Mouse (Mus musculus): ENCODE data around the gene Cd80. TPM values are rescaled to one million over a fixed set of nuclear protein-coding genes. Genes with fewer than 3 reads are reported as not detected.
A peak's percentile ranks its signal among the peaks of the same experiment; 100 is the strongest.

The Cd80 gene
- total and polyA plus RNA-seq, 3 experiments = 39.5 to 57.8 (median 46.2) TPM

GRCm38 (mm10) chr16:38406293-38406692, 49.1 kb upstream of the Cd80 start:
- no peaks in the 10 kb centered on the region for H3K9me3 ChIP-seq (replicated peaks; ENCODE audit: low read length)
- peaks cover 0 to 2% of the 10 kb centered on the region in 2 experiments for H3K36me3 ChIP-seq (replicated peaks in 1 of 2; ENCODE audit: control insufficient read depth in 1 of 2, insufficient read depth in 1 of 2, low read length in 1 of 2)
- H3K27me3 ChIP-seq (replicated peaks) = no peaks in the 10 kb centered on the region
- H3K27ac ChIP-seq (ENCODE audit: insufficient read depth, low read depth) = peak overlapping the region; percentile 98
- no peak for TF ChIP-seq ZC3H11A (IDR thresholded peaks at IDR 0.05; ENCODE audit: low read depth, low read length)
- TF ChIP-seq CHD1 (IDR thresholded peaks at IDR 0.05; ENCODE audit: low read depth, low read length) = peak; percentile 92; the same call in 1 of the 2 replicates
- TF ChIP-seq NELFE (IDR thresholded peaks at IDR 0.05; ENCODE audit: low read depth, low read length) = no peak
- 0 out of 2 replicates have a peak, but pooled peaks have one; percentile 3 for TF ChIP-seq ELF1 (IDR thresholded peaks at IDR 0.05; ENCODE audit: low read depth, low read length)
- no peak for TF ChIP-seq ZKSCAN1 (IDR thresholded peaks at IDR 0.05; ENCODE audit: borderline replicate concordance, low read depth, low read length)
- TF ChIP-seq POLR2A (IDR thresholded peaks at IDR 0.05; ENCODE audit: low read depth, low read length) = no peak
- TF ChIP-seq RCOR1 (conservative IDR thresholded peaks at IDR 0.05; ENCODE audit: low read depth, low read length) = no peak
- no peak for DNase-seq (ENCODE audit: extremely low read depth)
- in situ Hi-C loops (cut with MboI; ENCODE audit: low pct_ligation_motif_present, low pct_unique_long_range_greater_than_20kb, low sequenced_read_pairs) (loop anchor here (5.0 kb wide), 1 partner anchor 46 kb away; the partner anchor contains the start of gene Adprh), dilution Hi-C loops (cut with MboI; ENCODE audit: extremely low pct_ligation_motif_present, extremely low pct_unique_long_range_greater_than_20kb, low sequenced_read_pairs) (no loop called here)
- H3K4me1 ChIP-seq (ENCODE audit: control insufficient read depth in 1 of 2, insufficient read depth in 2 of 2) = peaks cover 51 to 94% of the 10 kb centered on the region in 2 experiments
- peak overlapping the region; percentile 65 for H3K9ac ChIP-seq (ENCODE audit: insufficient read depth, low read depth)
- peak overlapping the region; percentile 82 for H3K4me2 ChIP-seq (ENCODE audit: insufficient read depth, low read depth, poor library complexity, severe bottlenecking)
- H3K4me3 ChIP-seq (replicated peaks in 1 of 3; ENCODE audit: low read depth in 2 of 3, low read length in 2 of 3, poor library complexity in 1 of 3) = peak overlapping the region; percentile 41 to 63 (median 52)
- H3K79me2 ChIP-seq (replicated peaks; ENCODE audit: control insufficient read depth, extremely low read depth, insufficient read depth, poor library complexity, severe bottlenecking) = peaks cover 5% of the 10 kb centered on the region; the same call in 1 of the 2 replicates

- peaks cover 53 to 94% of the 10 kb centered on the region in 2 experiments for H3K4me1 ChIP-seq (ENCODE audit: control insufficient read depth in 1 of 2, insufficient read depth in 2 of 2)
- H3K36me3 ChIP-seq (replicated peaks in 1 of 2; ENCODE audit: control insufficient read depth in 1 of 2, insufficient read depth in 1 of 2, low read length in 1 of 2) = peaks cover 0 to 2% of the 10 kb centered on the region in 2 experiments
- DNase-seq (ENCODE audit: extremely low read depth) = peak; percentile 99
- H3K27ac ChIP-seq (ENCODE audit: insufficient read depth, low read depth) = peak overlapping the region; percentile 98
- no peaks in the 10 kb centered on the region for H3K9me3 ChIP-seq (replicated peaks; ENCODE audit: low read length)
- H3K4me2 ChIP-seq (ENCODE audit: insufficient read depth, low read depth, poor library complexity, severe bottlenecking) = peak overlapping the region; percentile 91
- H3K27me3 ChIP-seq (replicated peaks) = no peaks in the 10 kb centered on the region
- dilution Hi-C loops (cut with MboI; ENCODE audit: extremely low pct_ligation_motif_present, extremely low pct_unique_long_range_greater_than_20kb, low sequenced_read_pairs) = no loop called here
- peaks cover 5% of the 10 kb centered on the region; the same call in 1 of the 2 replicates for H3K79me2 ChIP-seq (replicated peaks; ENCODE audit: control insufficient read depth, extremely low read depth, insufficient read depth, poor library complexity, severe bottlenecking)
- H3K9ac ChIP-seq (ENCODE audit: insufficient read depth, low read depth) = peak overlapping the region; percentile 65
- peak overlapping the region; percentile 41 to 63 (median 52) for H3K4me3 ChIP-seq (replicated peaks in 1 of 3; ENCODE audit: low read depth in 2 of 3, low read length in 2 of 3, poor library complexity in 1 of 3)
- in situ Hi-C loops (cut with MboI; ENCODE audit: low pct_ligation_motif_present, low pct_unique_long_range_greater_than_20kb, low sequenced_read_pairs) = loop anchor here (5.0 kb wide), 1 partner anchor 46 kb away; the partner anchor contains the start of gene Adprh
- TF ChIP-seq USF1 (IDR thresholded peaks at IDR 0.05; ENCODE audit: low read depth, low read length) (no peak), USF2 (conservative IDR thresholded peaks at IDR 0.05; ENCODE audit: low read depth, low read length) (no peak), SIN3A (IDR thresholded peaks at IDR 0.05; ENCODE audit: low read length) (peak; percentile 92; the same call in 1 of the 2 replicates), RCOR1 (conservative IDR thresholded peaks at IDR 0.05; ENCODE audit: low read depth, low read length) (peak; percentile 93), MAFK (IDR thresholded peaks at IDR 0.05; ENCODE audit: insufficient replicate concordance, low read length) (peak; percentile 74; the same call in 1 of the 2 replicates), TBP (conservative IDR thresholded peaks at IDR 0.05; ENCODE audit: low read depth, low read length) (peak; percentile 85), CHD1 (IDR thresholded peaks at IDR 0.05; ENCODE audit: low read depth, low read length) (no peak; the same call in none of the 2 replicates), ZC3H11A (IDR thresholded peaks at IDR 0.05; ENCODE audit: low read depth, low read length) (no peak), UBTF (IDR thresholded peaks at IDR 0.05; ENCODE audit: low read depth, low read length) (no peak), BHLHE40 (IDR thresholded peaks at IDR 0.05; ENCODE audit: low read depth, low read length) (peak; percentile 96), ZNF384 (IDR thresholded peaks at IDR 0.05; ENCODE audit: low read depth, low read length) (no peak), JUN (IDR thresholded peaks at IDR 0.05; ENCODE audit: insufficient read depth, low read depth, low read length) (peak; percentile 97), TCF12 (IDR thresholded peaks at IDR 0.05; ENCODE audit: low read depth, low read length) (peak; percentile 99), ETS1 (conservative IDR thresholded peaks at IDR 0.05; ENCODE audit: low read depth, low read length) (peak; percentile 100), POLR2AphosphoS2 (IDR thresholded peaks at IDR 0.05; ENCODE audit: low read depth, low read length) (peak; percentile 81; the same call in 1 of the 2 replicates), POLR2A (IDR thresholded peaks at IDR 0.05; ENCODE audit: low read depth, low read length) (peak; percentile 83), SMC3 (IDR thresholded peaks at IDR 0.05; ENCODE audit: low read depth, low read length) (peak; percentile 44), PAX5 (IDR thresholded peaks at IDR 0.05; ENCODE audit: low read length) (no peak), JUND (conservative IDR thresholded peaks at IDR 0.05; ENCODE audit: low read depth, low read length) (peak; percentile 95), GABPA (IDR thresholded peaks at IDR 0.05; ENCODE audit: insufficient replicate concordance, low read depth, low read length) (no peak), IRF4 (IDR thresholded peaks at IDR 0.05; ENCODE audit: low read depth, low read length) (peak; percentile 96), NRF1 (IDR thresholded peaks at IDR 0.05; ENCODE audit: low read depth, low read length) (peak; percentile 65; the same call in 1 of the 2 replicates), CHD2 (IDR thresholded peaks at IDR 0.05; ENCODE audit: low read length) (peak; percentile 86; the same call in 1 of the 2 replicates), NELFE (IDR thresholded peaks at IDR 0.05; ENCODE audit: low read depth, low read length) (peak; percentile 66; the same call in 1 of the 2 replicates), MEF2A (IDR thresholded peaks at IDR 0.05; ENCODE audit: borderline replicate concordance, low read depth, low read length) (peak; percentile 93), MAZ (IDR thresholded peaks at IDR 0.05; ENCODE audit: low read depth, low read length) (peak; percentile 92), ELF1 (IDR thresholded peaks at IDR 0.05; ENCODE audit: low read depth, low read length) (peak; percentile 84), MXI1 (IDR thresholded peaks at IDR 0.05; ENCODE audit: low read depth, low read length) (peak; percentile 90), RAD21 (IDR thresholded peaks at IDR 0.05; ENCODE audit: low read depth, low read length) (peak; percentile 32)
Observed at GRCm38 (mm10) chr16:38406708-38407107, 48.7 kb upstream of the Cd80 start.
